In genomic region chr5:45534319-45535098, GRCm38 (mm10) we compare ENCODE assay signal across 8 mouse cellular contexts. TPM values are rescaled to one million over a fixed set of nuclear protein-coding genes. Genes with fewer than 3 reads are reported as not detected.
DNase-seq lines count a peak whose midpoint lies in the region; ATAC-seq lines count a peak whose summit lies in the region.

No protein-coding gene starts in this region.

- H3K4me3 ChIP-seq in kidney, embryonic 15.5 days (replicated peaks): no peak overlapping the region
- H3K4me3 ChIP-seq in limb, embryonic 13.5 days: no peak overlapping the region
- no peak overlapping the region for H3K4me3 ChIP-seq in midbrain, embryonic 15.5 days
- no peak overlapping the region for H3K4me3 ChIP-seq in stomach, embryonic 14.5 days (ENCODE audit: low read depth, low read length)

- peak overlapping the region; percentile 40 for H3K4me2 ChIP-seq in kidney, embryonic 15.5 days
- H3K4me2 ChIP-seq in limb, embryonic 13.5 days (replicated peaks): peak overlapping the region; percentile 16; the same call in 1 of the 2 replicates
- peak overlapping the region; percentile 14; the same call in 1 of the 2 replicates for H3K4me2 ChIP-seq in midbrain, embryonic 15.5 days
- H3K4me2 ChIP-seq in stomach, embryonic 14.5 days (replicated peaks; ENCODE audit: low read depth, low read length): no peak overlapping the region

- peaks cover 29% of the 10 kb centered on the region for H3K36me3 ChIP-seq in kidney, embryonic 15.5 days
- H3K36me3 ChIP-seq in limb, embryonic 13.5 days: peaks cover 21% of the 10 kb centered on the region
- peaks cover 15% of the 10 kb centered on the region for H3K36me3 ChIP-seq in midbrain, embryonic 15.5 days (replicated peaks)
- no peaks in the 10 kb centered on the region; the same call in 1 of the 2 replicates for H3K36me3 ChIP-seq in stomach, embryonic 14.5 days (ENCODE audit: control insufficient read depth, insufficient read depth, low read length)

- no peaks in the 10 kb centered on the region for H3K27me3 ChIP-seq in kidney, embryonic 15.5 days
- H3K27me3 ChIP-seq in limb, embryonic 13.5 days: no peaks in the 10 kb centered on the region
- H3K27me3 ChIP-seq in midbrain, embryonic 15.5 days (replicated peaks): no peaks in the 10 kb centered on the region
- H3K27me3 ChIP-seq in stomach, embryonic 14.5 days (ENCODE audit: control insufficient read depth, insufficient read depth, low read length): no peaks in the 10 kb centered on the region

- WGBS in kidney, embryonic 15.5 days: 9% methylated on average over 17 of the region's 17 CpGs
- 7% methylated on average over 17 of the region's 17 CpGs for WGBS in limb, embryonic 13.5 days
- WGBS in midbrain, embryonic 15.5 days: 7% methylated on average over 17 of the region's 17 CpGs
- WGBS in stomach, embryonic 14.5 days: 7% methylated on average over 17 of the region's 17 CpGs

- H3K4me1 ChIP-seq in kidney, embryonic 15.5 days: no peaks in the 10 kb centered on the region
- peaks cover 4% of the 10 kb centered on the region; the same call in 1 of the 2 replicates for H3K4me1 ChIP-seq in limb, embryonic 13.5 days
- no peaks in the 10 kb centered on the region for H3K4me1 ChIP-seq in midbrain, embryonic 15.5 days
- H3K4me1 ChIP-seq in stomach, embryonic 14.5 days (ENCODE audit: control insufficient read depth, insufficient read depth, low read length): no peaks in the 10 kb centered on the region

- no peak overlapping the region for H3K27ac ChIP-seq in kidney, embryonic 15.5 days
- no peak overlapping the region for H3K27ac ChIP-seq in limb, embryonic 13.5 days
- H3K27ac ChIP-seq in midbrain, embryonic 15.5 days: no peak overlapping the region
- H3K27ac ChIP-seq in stomach, embryonic 14.5 days (ENCODE audit: low read length): no peak overlapping the region

- no peaks in the 10 kb centered on the region for H3K9me3 ChIP-seq in kidney, embryonic 15.5 days (replicated peaks)
- H3K9me3 ChIP-seq in limb, embryonic 13.5 days: no peaks in the 10 kb centered on the region
- no peaks in the 10 kb centered on the region for H3K9me3 ChIP-seq in midbrain, embryonic 15.5 days
- H3K9me3 ChIP-seq in stomach, embryonic 14.5 days (ENCODE audit: control insufficient read depth, low read depth, low read length): no peaks in the 10 kb centered on the region

- H3K9ac ChIP-seq in kidney, embryonic 15.5 days: no peak overlapping the region
- no peak overlapping the region for H3K9ac ChIP-seq in limb, embryonic 13.5 days
- no peak overlapping the region for H3K9ac ChIP-seq in midbrain, embryonic 15.5 days
- no peak overlapping the region for H3K9ac ChIP-seq in stomach, embryonic 14.5 days (replicated peaks; ENCODE audit: low read depth, low read length)

- DNase-seq in urinary bladder, postnatal 25 days (ENCODE audit: low spot score): peak; percentile 16
- DNase-seq in urinary bladder, postnatal 10 days (ENCODE audit: low spot score): no peak
- peak; percentile 83 for DNase-seq in embryo, embryonic 10 days (ENCODE audit: low spot score)
- DNase-seq in heart, adult 9 months (ENCODE audit: low spot score in 2 of 2): peak; percentile 12 to 22

- ATAC-seq in kidney, embryonic 15.5 days (replicated peaks; ENCODE audit: low FRiP score): peak; percentile 90
- peak; percentile 28; the same call in 1 of the 2 replicates for ATAC-seq in limb, embryonic 13.5 days (ENCODE audit: low FRiP score, low read depth)
- peak; percentile 80 for ATAC-seq in midbrain, embryonic 15.5 days (replicated peaks)
- ATAC-seq in stomach, embryonic 14.5 days (ENCODE audit: insufficient number of reproducible peaks, insufficient read depth, low FRiP score, low read depth): peak; percentile 56

RNA-seq across cellular contexts. Expression of gene Med28, which starts 14.5 kb away (rescaled TPM):
- polyA plus RNA-seq in kidney, embryonic 15.5 days (2015; fragmentation: Nextera tagmentation; extraction: Ambion mirVana): 274 and 287 TPM in 2 replicates
- 256 and 263 TPM in 2 replicates for polyA plus RNA-seq in limb, embryonic 13.5 days (2015; fragmentation: Nextera tagmentation; extraction: Ambion mirVana)
- 251 and 261 TPM in 2 replicates for polyA plus RNA-seq in midbrain, embryonic 15.5 days (2015; fragmentation: Nextera tagmentation; extraction: Ambion mirVana)
- 218 and 247 TPM in 2 replicates for polyA plus RNA-seq in stomach, embryonic 14.5 days (2014; fragmentation: Nextera tagmentation; extraction: Ambion mirVana)

RNA-seq across cellular contexts. Expression of gene Lap3, which starts 41.3 kb away (rescaled TPM):
- polyA plus RNA-seq in kidney, embryonic 15.5 days (2015; fragmentation: Nextera tagmentation; extraction: Ambion mirVana): 102 and 105 TPM in 2 replicates
- 78.2 and 78.8 TPM in 2 replicates for polyA plus RNA-seq in limb, embryonic 13.5 days (2015; fragmentation: Nextera tagmentation; extraction: Ambion mirVana)
- polyA plus RNA-seq in midbrain, embryonic 15.5 days (2015; fragmentation: Nextera tagmentation; extraction: Ambion mirVana): 28.7 and 29.9 TPM in 2 replicates
- polyA plus RNA-seq in stomach, embryonic 14.5 days (2014; fragmentation: Nextera tagmentation; extraction: Ambion mirVana): 75.2 and 86.0 TPM in 2 replicates

Comparison
In these comparisons a context has a peak if more than half of its experiments do, and no peak if none do; other contexts are left out.
1. ATAC-seq: peak in every context shown above with its lines; median percentile 90 in kidney, embryonic 15.5 days; 80 in midbrain, embryonic 15.5 days; 56 in stomach, embryonic 14.5 days; 28 in limb, embryonic 13.5 days.